Mouse (Mus musculus): ENCODE measurements around the gene Samd4. TPM values are rescaled to one million over a fixed set of nuclear protein-coding genes. Genes with fewer than 3 reads are reported as not detected.

Samd4 gene
- polyA plus RNA-seq, 1 experiment: 0.02 TPM

DNA sequence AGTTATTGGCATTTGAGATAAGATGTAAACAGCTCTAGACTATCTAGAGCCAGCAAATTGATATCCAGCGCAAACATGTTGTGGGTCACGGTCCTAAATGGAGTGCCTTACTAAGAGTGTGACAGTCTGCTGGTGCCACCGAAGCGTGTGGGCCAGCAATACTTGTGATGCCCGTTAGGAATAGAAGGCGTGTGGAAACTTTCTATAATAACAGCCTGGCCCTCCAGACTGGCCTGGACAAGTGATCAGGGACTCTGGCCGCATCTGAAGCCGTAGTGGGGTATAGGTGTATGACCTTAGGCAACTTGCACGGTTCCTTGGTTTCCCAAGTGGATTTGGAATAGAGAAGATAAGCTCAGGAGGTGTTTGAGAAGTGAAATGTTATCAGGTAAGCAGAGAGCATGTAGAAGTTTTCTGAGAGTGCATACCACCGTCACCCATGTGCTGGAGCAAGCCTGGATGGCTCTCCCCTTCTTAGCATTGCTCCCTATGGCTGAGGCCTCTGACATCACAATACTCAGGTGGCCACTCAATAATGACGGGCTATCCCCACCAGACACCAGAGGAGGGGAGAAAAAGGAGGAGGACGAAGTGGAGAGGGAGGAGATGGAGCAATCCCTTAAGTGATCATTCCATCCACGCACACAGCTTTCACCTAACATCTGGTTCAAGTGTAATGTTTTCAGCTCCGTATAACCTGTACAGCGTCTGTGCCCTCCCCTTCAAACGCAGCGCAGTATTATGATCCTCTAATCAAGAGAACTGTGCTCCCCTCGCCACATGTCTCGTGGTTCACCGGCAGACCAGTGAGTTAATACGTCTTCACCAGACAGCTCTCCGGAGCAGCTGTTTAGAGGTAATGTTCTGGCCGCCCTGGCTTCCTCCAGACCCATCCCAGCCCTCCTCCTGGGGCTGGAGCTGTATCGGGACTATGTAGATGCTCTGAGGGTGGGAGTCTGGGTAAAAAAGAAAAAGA, 118.4 kb downstream of the Samd4 start:
- TF ChIP-seq GATA1 (IDR thresholded peaks at IDR 0.05; ENCODE audit: borderline replicate concordance, low read length) (no peak), FLI1 (IDR thresholded peaks at IDR 0.05; ENCODE audit: low read length) (no peak)
- Histone ChIP-seq H3K4me3 (replicated peaks) (no peak overlapping the region), H3K9me3 (no peaks in the 10 kb centered on the region), H3K27me3 (replicated peaks) (peaks cover 40% of the 10 kb centered on the region), H3K4me1 (peaks cover 3% of the 10 kb centered on the region; the same call in 1 of the 2 replicates), H3K36me3 (replicated peaks; ENCODE audit: low read length) (no peaks in the 10 kb centered on the region)

DNA sequence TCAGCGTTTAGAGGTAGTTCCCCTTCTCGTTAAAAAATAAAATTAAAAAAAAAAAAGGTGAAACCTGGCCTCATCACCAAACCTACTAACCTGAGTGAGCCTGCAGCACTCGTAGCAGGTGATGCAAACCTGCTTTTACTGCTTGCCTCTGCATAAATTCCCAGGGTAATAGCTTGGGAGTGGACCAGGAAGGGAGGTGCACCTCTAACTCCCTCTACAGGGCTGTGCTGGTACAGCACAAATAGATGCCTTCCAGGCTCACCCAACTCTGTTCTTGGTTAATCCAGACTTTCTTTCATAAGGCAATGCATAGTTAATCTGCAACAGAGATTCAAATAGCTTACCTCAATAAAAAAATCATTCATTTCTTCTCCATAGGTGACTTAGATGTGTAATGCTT, 121.5 kb downstream of the Samd4 start:
- no peak for TF ChIP-seq GATA1 (IDR thresholded peaks at IDR 0.05; ENCODE audit: borderline replicate concordance, low read length)
- TF ChIP-seq FLI1 (IDR thresholded peaks at IDR 0.05; ENCODE audit: low read length): no peak
- peaks cover 37% of the 10 kb centered on the region for H3K27me3 ChIP-seq (replicated peaks)
- H3K36me3 ChIP-seq (replicated peaks; ENCODE audit: low read length): no peaks in the 10 kb centered on the region
- H3K4me3 ChIP-seq (replicated peaks): no peak overlapping the region
- H3K9me3 ChIP-seq: no peaks in the 10 kb centered on the region
- peaks cover 3% of the 10 kb centered on the region; the same call in 1 of the 2 replicates for H3K4me1 ChIP-seq

GRCm38 (mm10) chr14:47011171-47012139, 128.8 kb downstream of the Samd4 start:
- TF ChIP-seq GATA1 (IDR thresholded peaks at IDR 0.05; ENCODE audit: borderline replicate concordance, low read length): no peak

DNA sequence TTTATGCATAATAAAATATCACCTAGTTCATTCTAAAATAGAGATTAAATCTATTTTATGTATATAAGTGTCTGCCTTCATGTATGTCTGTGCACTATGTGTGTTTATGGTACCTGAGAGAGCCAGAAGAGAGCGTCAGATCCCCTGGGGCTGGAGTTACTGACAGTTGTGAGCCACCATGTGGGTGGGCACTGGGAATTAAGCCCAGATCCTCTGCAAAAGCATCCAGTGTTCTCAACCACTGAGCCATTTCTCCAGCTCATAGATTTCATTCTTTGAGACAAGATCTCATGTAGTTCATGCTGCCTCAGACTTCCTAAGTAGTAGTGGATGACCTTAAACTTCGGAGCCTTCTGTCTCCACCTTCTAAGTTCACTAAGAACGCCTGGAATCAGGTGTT, 133.0 kb downstream of the Samd4 start:
- Histone ChIP-seq H3K4me3 (replicated peaks) (no peak overlapping the region), H3K36me3 (replicated peaks; ENCODE audit: low read length) (no peaks in the 10 kb centered on the region), H3K9me3 (no peaks in the 10 kb centered on the region), H3K27me3 (replicated peaks) (peaks cover 18% of the 10 kb centered on the region), H3K4me1 (peaks cover 5% of the 10 kb centered on the region; the same call in 1 of the 2 replicates)
- no peak for TF ChIP-seq FLI1 (IDR thresholded peaks at IDR 0.05; ENCODE audit: low read length)
- TF ChIP-seq GATA1 (IDR thresholded peaks at IDR 0.05; ENCODE audit: borderline replicate concordance, low read length): no peak

More at GRCm38 (mm10) chr14:47011171-47012139, 128.8 kb downstream of the Samd4 start:
- Histone ChIP-seq H3K4me3 (replicated peaks) (no peak overlapping the region), H3K9me3 (no peaks in the 10 kb centered on the region), H3K27me3 (replicated peaks) (peaks cover 29% of the 10 kb centered on the region), H3K4me1 (peaks cover 5% of the 10 kb centered on the region; the same call in 1 of the 2 replicates), H3K36me3 (replicated peaks; ENCODE audit: low read length) (no peaks in the 10 kb centered on the region)

- Histone ChIP-seq H3K4me3 (replicated peaks) (no peak overlapping the region), H3K4me1 (no peaks in the 10 kb centered on the region), H3K36me3 (replicated peaks; ENCODE audit: low read length) (no peaks in the 10 kb centered on the region), H3K9me3 (no peaks in the 10 kb centered on the region), H3K27me3 (replicated peaks) (peaks cover 19% of the 10 kb centered on the region)
- no peak for TF ChIP-seq GATA1 (IDR thresholded peaks at IDR 0.05; ENCODE audit: borderline replicate concordance, low read length)
- no peak for TF ChIP-seq FLI1 (IDR thresholded peaks at IDR 0.05; ENCODE audit: low read length)
These were observed 135.0 kb downstream of the Samd4 start for GRCm38 (mm10) chr14:47017658-47018057.

GRCm38 (mm10) chr14:47020886-47021285, 138.2 kb downstream of the Samd4 start:
- no peaks in the 10 kb centered on the region for H3K4me1 ChIP-seq
- TF ChIP-seq FLI1 (IDR thresholded peaks at IDR 0.05; ENCODE audit: low read length) (no peak), GATA1 (IDR thresholded peaks at IDR 0.05; ENCODE audit: borderline replicate concordance, low read length) (no peak)
- H3K27me3 ChIP-seq (replicated peaks): peaks cover 13% of the 10 kb centered on the region
- no peaks in the 10 kb centered on the region for H3K9me3 ChIP-seq
- H3K4me3 ChIP-seq (replicated peaks): no peak overlapping the region
- H3K36me3 ChIP-seq (replicated peaks; ENCODE audit: low read length): no peaks in the 10 kb centered on the region

DNA sequence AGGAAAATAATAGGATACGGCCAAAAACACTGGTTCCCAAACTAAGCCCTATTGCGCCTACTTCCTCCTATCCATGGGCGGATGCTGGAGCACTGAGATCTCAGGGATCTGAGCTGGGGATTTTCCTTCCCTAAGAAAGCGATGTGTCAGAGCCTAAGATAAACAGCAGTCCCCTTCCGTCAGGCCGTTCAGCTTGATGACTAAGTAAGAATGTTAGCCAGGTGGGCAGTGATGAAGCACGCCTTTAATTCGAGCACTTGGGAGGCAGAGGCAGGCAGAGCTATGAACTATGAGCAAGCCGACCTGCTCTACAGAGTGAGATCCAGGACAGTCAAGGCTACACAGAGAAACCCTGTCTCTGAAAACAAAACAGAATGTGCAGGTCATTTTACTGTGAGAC, 140.9 kb downstream of the Samd4 start:
- H3K27me3 ChIP-seq (replicated peaks): peaks cover 6% of the 10 kb centered on the region
- no peaks in the 10 kb centered on the region for H3K4me1 ChIP-seq
- H3K4me3 ChIP-seq (replicated peaks): no peak overlapping the region
- H3K36me3 ChIP-seq (replicated peaks; ENCODE audit: low read length): no peaks in the 10 kb centered on the region
- no peaks in the 10 kb centered on the region for H3K9me3 ChIP-seq
- TF ChIP-seq GATA1 (IDR thresholded peaks at IDR 0.05; ENCODE audit: borderline replicate concordance, low read length): no peak
- no peak for TF ChIP-seq FLI1 (IDR thresholded peaks at IDR 0.05; ENCODE audit: low read length)

- Histone ChIP-seq H3K27me3 (replicated peaks) (no peaks in the 10 kb centered on the region), H3K36me3 (replicated peaks; ENCODE audit: low read length) (no peaks in the 10 kb centered on the region), H3K4me1 (no peaks in the 10 kb centered on the region), H3K9me3 (no peaks in the 10 kb centered on the region), H3K4me3 (replicated peaks) (no peak overlapping the region)
- no peak for TF ChIP-seq GATA1 (IDR thresholded peaks at IDR 0.05; ENCODE audit: borderline replicate concordance, low read length)
These were observed 144.9 kb downstream of the Samd4 start for GRCm38 (mm10) chr14:47027431-47028118.

DNA sequence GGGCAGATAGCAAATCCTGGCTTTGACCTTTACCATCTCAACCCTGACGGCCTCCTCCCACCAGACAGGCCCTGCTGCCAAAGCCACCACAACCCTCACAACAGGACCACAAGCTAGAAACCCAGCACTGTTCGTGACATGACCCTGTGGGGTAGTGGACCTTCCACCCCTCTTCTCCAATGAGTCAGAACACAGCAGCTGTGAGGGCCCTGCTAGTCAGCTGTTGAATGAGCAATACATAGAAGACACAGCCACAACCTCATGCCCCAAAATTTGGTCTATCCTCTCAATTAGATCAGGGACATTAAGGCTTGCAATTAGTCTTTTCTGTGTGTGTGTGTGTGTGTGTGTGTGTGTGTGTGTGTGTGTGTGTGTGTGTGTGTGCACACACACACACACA, 148.9 kb downstream of the Samd4 start:
- Histone ChIP-seq H3K9me3 (no peaks in the 10 kb centered on the region), H3K27me3 (replicated peaks) (peaks cover 5% of the 10 kb centered on the region), H3K36me3 (replicated peaks; ENCODE audit: low read length) (no peaks in the 10 kb centered on the region), H3K4me1 (no peaks in the 10 kb centered on the region), H3K4me3 (replicated peaks) (no peak overlapping the region)
- no peak for TF ChIP-seq GATA1 (IDR thresholded peaks at IDR 0.05; ENCODE audit: borderline replicate concordance, low read length)
- TF ChIP-seq FLI1 (IDR thresholded peaks at IDR 0.05; ENCODE audit: low read length): no peak

Data from megakaryocyte, embryonic 14.5 days (primary cell).